Mouse (Mus musculus): Measurements from ENCODE around the gene Yrdc. TPM values are rescaled to one million over a fixed set of nuclear protein-coding genes. Genes with fewer than 3 reads are reported as not detected.

Yrdc gene
- polyA plus RNA-seq, 1 experiment from 2014 or later: 24.4 TPM

DNA sequence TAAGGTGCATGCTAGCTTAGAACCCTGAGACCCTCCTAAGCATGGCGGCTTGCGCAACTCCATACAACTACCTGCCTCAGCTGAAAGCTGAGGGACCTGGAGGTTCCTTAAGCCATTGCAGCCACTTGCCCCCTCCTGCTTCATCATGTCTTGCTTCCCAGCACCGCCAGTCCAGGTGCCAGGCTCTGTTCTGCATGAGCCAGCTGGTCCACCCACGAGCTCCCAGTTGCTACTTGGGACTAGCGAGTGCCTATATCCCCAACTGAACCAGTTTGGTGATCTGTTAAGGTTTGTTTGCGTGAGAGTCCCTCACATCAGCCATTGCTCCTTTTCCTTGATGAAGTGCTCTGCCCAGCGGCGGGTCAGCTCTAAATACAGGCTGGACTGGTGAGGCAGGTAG, 5.8 kb downstream of the Yrdc start:
- WGBS: 92% methylated on average over 8 of the region's 8 CpGs
- Histone ChIP-seq H3K27me3 (replicated peaks) (peaks cover 20% of the 10 kb centered on the region), H3K4me2 (no peak overlapping the region), H3K9me3 (replicated peaks) (no peaks in the 10 kb centered on the region), H3K4me3 (no peak overlapping the region), H3K9ac (no peak overlapping the region), H3K4me1 (replicated peaks) (peaks cover 17% of the 10 kb centered on the region), H3K36me3 (peaks cover 40% of the 10 kb centered on the region), H3K27ac (ENCODE audit: poor library complexity, severe bottlenecking) (no peak overlapping the region)
- ATAC-seq (ENCODE audit: insufficient number of reproducible peaks, low FRiP score): no peak

DNA sequence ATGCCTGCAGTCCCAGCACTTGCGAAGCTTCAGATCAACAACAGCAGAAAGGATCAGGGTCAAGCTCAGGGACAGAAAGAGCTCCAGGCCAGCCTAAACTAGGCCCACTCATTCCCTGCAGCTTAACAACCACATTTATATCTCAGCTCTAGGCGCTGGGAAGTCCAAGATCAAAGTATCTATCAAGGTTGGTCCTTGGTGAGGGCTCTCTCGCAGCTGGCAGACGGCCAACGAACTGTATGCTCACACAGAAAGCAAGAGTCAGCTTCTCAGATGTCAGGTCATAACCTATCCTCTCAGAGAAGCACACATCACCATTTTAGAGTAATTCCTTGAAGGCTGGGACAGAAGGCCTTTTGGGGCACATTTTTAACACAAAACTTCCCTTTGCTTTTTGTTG, 7.9 kb downstream of the Yrdc start:
- Histone ChIP-seq H3K36me3 (peaks cover 33% of the 10 kb centered on the region), H3K27ac (ENCODE audit: poor library complexity, severe bottlenecking) (no peak overlapping the region), H3K27me3 (replicated peaks) (peaks cover 41% of the 10 kb centered on the region), H3K4me2 (no peak overlapping the region), H3K4me1 (replicated peaks) (peaks cover 10% of the 10 kb centered on the region; the same call in 1 of the 2 replicates), H3K9ac (no peak overlapping the region), H3K4me3 (no peak overlapping the region), H3K9me3 (replicated peaks) (no peaks in the 10 kb centered on the region)
- 57% methylated on average over 5 of the region's 5 CpGs for WGBS
- ATAC-seq (ENCODE audit: insufficient number of reproducible peaks, low FRiP score): no peak

DNA sequence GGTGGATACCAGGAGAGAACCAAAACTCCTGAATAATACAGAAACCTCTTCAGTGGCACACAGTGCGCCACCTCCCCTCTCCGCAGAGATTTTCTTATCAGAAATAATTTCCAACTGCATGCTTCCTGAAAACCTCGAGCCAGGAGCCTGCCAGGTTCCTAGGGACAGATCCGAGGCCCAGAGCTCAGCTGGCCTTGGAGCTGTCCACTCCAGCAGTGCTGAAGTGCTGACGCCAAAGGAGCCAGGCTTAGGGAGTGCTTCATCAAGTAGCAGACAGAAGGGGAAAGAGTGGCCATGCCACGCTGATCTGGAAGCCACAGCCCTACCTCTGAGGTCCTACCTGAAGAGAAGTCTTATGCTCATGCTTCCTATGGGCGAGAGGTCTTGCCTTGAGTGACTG, 10.0 kb downstream of the Yrdc start:
- peaks cover 10% of the 10 kb centered on the region; the same call in 1 of the 2 replicates for H3K4me1 ChIP-seq (replicated peaks)
- H3K27me3 ChIP-seq (replicated peaks): peaks cover 50% of the 10 kb centered on the region
- no peak overlapping the region for H3K4me3 ChIP-seq
- H3K4me2 ChIP-seq: no peak overlapping the region
- peaks cover 15% of the 10 kb centered on the region for H3K36me3 ChIP-seq
- ATAC-seq (ENCODE audit: insufficient number of reproducible peaks, low FRiP score): 0 out of 2 replicates have a peak, but pooled peaks have one; percentile 15
- 4% methylated on average over 7 of the region's 7 CpGs for WGBS
- H3K9me3 ChIP-seq (replicated peaks): no peaks in the 10 kb centered on the region
- H3K27ac ChIP-seq (ENCODE audit: poor library complexity, severe bottlenecking): no peak overlapping the region
- no peak overlapping the region for H3K9ac ChIP-seq

DNA sequence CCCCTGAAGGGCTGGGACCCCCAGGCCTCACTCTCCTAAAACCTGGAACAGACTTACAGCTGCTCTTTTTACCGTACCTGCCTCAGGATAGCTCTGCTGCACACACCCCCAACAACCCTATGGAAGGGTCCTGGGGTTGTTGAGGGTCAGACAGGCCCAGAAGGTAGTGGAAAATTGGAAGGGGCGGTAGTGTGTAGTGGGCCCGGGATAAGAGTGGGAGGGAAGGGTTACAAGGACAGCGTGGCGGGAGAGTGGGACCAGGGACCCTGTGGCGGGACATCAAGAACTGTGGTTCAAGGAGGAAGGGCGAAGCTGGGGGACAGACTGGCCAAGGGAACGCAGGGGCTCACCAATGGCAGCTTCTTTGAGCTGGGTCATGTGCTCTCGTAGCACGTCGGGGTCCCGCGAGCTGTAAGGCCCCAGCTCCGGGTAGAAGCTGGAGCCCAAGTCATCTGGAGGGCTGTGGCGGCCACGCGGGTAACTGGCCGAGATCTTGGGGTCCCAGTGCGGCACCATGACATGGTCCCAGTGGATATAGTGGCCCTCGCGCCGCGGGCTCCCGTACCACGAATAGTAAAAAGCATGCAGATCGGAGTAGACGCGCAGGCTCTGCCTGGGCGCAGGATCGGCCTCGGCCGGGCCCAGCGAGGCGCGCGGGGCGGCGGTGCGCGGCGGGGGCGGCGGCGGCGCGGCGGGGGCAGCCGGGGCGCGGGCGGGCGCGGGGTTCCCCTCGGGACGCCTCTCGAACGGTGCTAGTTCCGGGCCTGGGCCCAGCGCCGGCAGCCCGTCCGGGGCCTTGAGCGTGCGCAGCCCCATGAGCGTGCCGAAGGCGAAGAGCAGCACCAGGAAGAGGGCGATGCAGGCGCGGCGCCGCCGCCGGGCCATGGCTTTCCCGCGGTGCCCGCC, 11.1 kb downstream of the Yrdc start, which contains the start of gene Maneal:
Gene Maneal, minus strand, starts transcription at position 889 of the 906 bp plus-strand sequence.
- H3K27me3 ChIP-seq (replicated peaks): peaks cover 50% of the 10 kb centered on the region
- H3K4me2 ChIP-seq: peak within 1 kb of the TSS; percentile 94
- H3K4me1 ChIP-seq (replicated peaks): peaks cover 10% of the 10 kb centered on the region; the same call in 1 of the 2 replicates
- H3K9ac ChIP-seq: 0 out of 2 replicates have a peak within 1 kb of the TSS, but pooled peaks have one; percentile 33
- ATAC-seq (ENCODE audit: insufficient number of reproducible peaks, low FRiP score): 0 out of 2 replicates have a peak, but pooled peaks have one; percentile 30
- H3K4me3 ChIP-seq: peak within 1 kb of the TSS; percentile 57
- no peak within 1 kb of the TSS for H3K27ac ChIP-seq (ENCODE audit: poor library complexity, severe bottlenecking)
- peaks cover 5% of the 10 kb centered on the region; the same call in 1 of the 2 replicates for H3K36me3 ChIP-seq
- H3K9me3 ChIP-seq (replicated peaks): no peaks in the 10 kb centered on the region
- WGBS: 4% methylated on average over 69 of the region's 77 CpGs

DNA sequence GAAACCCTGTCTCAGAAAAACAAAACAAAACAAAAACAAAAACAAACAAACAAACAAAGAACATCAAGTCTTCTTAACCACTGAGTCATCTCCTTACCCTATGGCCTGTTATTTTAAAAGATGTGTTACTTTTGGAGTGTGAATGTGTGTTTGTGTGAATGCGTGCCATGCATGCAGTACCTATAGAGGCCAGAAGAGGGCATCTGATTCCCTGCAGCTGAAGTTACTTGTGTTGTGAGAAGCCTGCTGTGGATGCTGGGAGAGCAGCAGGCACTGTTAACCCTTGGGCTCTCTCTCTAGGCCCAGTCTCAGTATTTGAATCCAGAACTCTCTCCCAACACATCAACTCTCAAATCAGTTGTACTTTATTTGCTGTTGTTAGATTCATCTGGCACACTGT, 22.2 kb downstream of the Yrdc start:
- no peak for ATAC-seq (ENCODE audit: insufficient number of reproducible peaks, low FRiP score)

DNA sequence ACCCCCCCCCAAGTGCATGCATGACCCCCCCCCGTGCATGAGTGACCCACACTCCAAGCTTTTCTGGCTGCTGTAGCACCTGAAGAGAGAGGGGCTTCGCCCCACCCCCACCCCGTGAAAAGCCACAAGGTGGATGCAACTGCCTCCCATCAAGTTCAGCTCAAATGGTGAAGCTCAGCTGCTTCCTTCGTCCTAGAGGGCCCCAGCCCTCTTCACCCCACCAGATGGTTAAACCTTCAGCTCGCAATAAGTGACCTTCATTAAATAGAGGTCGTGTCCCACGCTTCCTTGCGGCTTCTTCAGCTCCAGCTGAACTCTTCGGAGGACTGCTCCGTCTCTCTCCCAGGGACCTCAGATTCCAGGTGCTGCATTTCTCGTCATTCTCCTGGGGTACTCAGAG, 30.1 kb downstream of the Yrdc start, which contains the start of gene Epha10:
Gene Epha10, plus strand, starts transcription at position 301 of the 400 bp plus-strand sequence.
- 6% methylated on average over 11 of the region's 11 CpGs for WGBS
- H3K9me3 ChIP-seq (replicated peaks): peaks cover 6% of the 10 kb centered on the region; the same call in 1 of the 2 replicates
- H3K9ac ChIP-seq: no peak within 1 kb of the TSS
- H3K27ac ChIP-seq (ENCODE audit: poor library complexity, severe bottlenecking): no peak within 1 kb of the TSS
- peak within 1 kb of the TSS; percentile 29 for H3K4me3 ChIP-seq
- peaks cover 68% of the 10 kb centered on the region for H3K27me3 ChIP-seq (replicated peaks)
- no peak for ATAC-seq (ENCODE audit: insufficient number of reproducible peaks, low FRiP score)
- peaks cover 9% of the 10 kb centered on the region; the same call in 1 of the 2 replicates for H3K4me1 ChIP-seq (replicated peaks)
- peak within 1 kb of the TSS; percentile 65 for H3K4me2 ChIP-seq
- no peaks in the 10 kb centered on the region for H3K36me3 ChIP-seq

More for the DNA sequence above, 22.2 kb downstream of the Yrdc start:
- WGBS: 85% methylated on average over 1 of the region's 1 CpGs
- Histone ChIP-seq H3K36me3 (no peaks in the 10 kb centered on the region), H3K4me3 (no peak overlapping the region), H3K27ac (ENCODE audit: poor library complexity, severe bottlenecking) (no peak overlapping the region), H3K9ac (no peak overlapping the region), H3K4me1 (replicated peaks) (no peaks in the 10 kb centered on the region), H3K27me3 (replicated peaks) (peaks cover 8% of the 10 kb centered on the region), H3K4me2 (no peak overlapping the region), H3K9me3 (replicated peaks) (peaks cover 6% of the 10 kb centered on the region; the same call in 1 of the 2 replicates)

DNA sequence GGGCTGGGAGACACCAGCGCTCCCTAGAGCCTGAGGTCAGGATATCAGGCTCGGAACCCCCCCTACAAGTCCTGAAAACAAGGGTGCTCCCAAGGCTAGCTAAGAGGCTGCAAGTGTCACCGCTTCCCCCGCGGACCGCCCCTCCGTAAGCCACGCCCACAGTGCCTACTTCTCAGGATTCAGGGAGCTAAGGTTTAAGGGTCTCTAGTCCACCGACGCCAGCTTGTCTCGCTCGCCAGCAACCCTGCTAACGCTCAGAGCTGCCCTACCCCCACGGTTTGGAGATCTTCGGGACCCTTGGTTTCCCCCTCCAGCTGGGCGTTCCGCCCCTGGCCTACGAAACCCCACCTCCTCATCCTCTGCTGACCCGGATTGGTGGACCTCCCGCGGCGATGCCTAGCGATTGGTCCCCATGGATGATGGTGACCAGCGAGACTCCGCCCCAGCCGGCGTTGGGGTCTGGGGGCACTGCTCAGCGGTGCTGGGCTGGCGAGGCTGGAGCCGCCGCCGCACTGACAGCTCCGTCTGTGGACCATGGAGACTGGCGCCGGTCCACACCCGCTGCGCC, 30.9 kb downstream of the Yrdc start:
- ATAC-seq (ENCODE audit: insufficient number of reproducible peaks, low FRiP score): no peak; the same call in 1 of the 2 replicates

DNA sequence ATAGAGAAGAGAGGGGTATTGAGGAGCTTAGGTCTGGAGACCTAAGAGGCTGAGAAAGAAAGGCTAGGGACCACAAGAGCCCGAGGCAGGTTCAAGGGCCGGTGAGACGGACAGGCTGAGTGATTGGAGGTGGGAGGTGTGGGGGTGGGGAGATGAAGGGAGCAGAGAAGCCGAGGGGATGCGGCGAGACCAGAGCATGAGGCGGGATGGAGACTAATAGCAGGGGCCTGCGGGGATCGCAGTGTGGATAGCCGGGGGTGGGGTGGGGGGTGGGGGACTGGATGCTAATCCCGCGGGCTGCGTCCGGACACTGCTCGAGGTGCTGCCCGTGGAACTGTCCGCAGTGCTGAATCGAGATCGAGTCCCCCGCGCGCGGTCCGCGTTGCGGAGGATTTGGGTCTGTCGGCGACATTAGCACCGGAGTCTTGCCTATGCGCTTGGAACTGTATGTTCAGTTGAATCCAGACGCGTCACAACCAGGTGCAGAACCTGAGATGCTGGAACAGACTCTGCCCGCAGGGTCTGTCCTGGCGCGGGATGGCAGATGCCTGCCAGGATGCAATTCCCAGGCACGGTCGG, 31.8 kb downstream of the Yrdc start:
- Histone ChIP-seq H3K9me3 (replicated peaks) (peaks cover 6% of the 10 kb centered on the region; the same call in 1 of the 2 replicates), H3K36me3 (no peaks in the 10 kb centered on the region), H3K4me3 (0 out of 2 replicates have a peak overlapping the region, but pooled peaks have one; percentile 29), H3K4me1 (replicated peaks) (peaks cover 9% of the 10 kb centered on the region; the same call in 1 of the 2 replicates), H3K27me3 (replicated peaks) (peaks cover 84% of the 10 kb centered on the region), H3K4me2 (peak overlapping the region; percentile 65), H3K9ac (no peak overlapping the region), H3K27ac (ENCODE audit: poor library complexity, severe bottlenecking) (no peak overlapping the region)
- no peak for ATAC-seq (ENCODE audit: insufficient number of reproducible peaks, low FRiP score)
- under 1% methylated on average over 37 of the region's 37 CpGs for WGBS

More for the DNA sequence above, 30.9 kb downstream of the Yrdc start:
- H3K27ac ChIP-seq (ENCODE audit: poor library complexity, severe bottlenecking): no peak overlapping the region
- peak overlapping the region; percentile 65 for H3K4me2 ChIP-seq
- WGBS: under 1% methylated on average over 37 of the region's 37 CpGs
- H3K4me1 ChIP-seq (replicated peaks): peaks cover 9% of the 10 kb centered on the region; the same call in 1 of the 2 replicates
- H3K4me3 ChIP-seq: peak overlapping the region; percentile 29
- H3K36me3 ChIP-seq: no peaks in the 10 kb centered on the region
- peaks cover 76% of the 10 kb centered on the region for H3K27me3 ChIP-seq (replicated peaks)
- no peak overlapping the region for H3K9ac ChIP-seq
- peaks cover 6% of the 10 kb centered on the region; the same call in 1 of the 2 replicates for H3K9me3 ChIP-seq (replicated peaks)

DNA sequence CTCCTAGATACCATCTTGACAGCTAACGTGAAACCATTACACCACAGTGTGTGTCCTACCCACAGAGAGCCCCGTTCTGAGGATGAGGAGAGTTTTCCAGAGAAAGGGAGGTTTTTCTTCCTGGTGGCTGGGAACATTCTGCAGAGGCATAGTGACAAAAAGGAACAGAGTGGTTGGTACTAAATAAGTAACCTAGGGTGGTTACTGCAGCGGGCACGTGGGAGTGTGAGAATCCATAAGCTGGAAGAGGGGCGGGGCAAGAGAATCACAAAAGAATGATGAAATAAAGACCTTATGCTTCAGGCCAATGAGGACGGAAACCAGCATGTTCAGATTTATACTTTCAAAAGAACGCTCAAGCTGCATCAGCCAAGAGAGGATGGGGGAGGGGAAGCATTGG, 38.2 kb downstream of the Yrdc start:
- ATAC-seq (ENCODE audit: insufficient number of reproducible peaks, low FRiP score): no peak
- no peaks in the 10 kb centered on the region for H3K9me3 ChIP-seq (replicated peaks)
- no peak overlapping the region for H3K4me3 ChIP-seq
- no peak overlapping the region for H3K4me2 ChIP-seq
- H3K4me1 ChIP-seq (replicated peaks): no peaks in the 10 kb centered on the region
- no peak overlapping the region for H3K9ac ChIP-seq
- WGBS: 68% methylated on average over 7 of the region's 7 CpGs
- H3K27ac ChIP-seq (ENCODE audit: poor library complexity, severe bottlenecking): no peak overlapping the region
- no peaks in the 10 kb centered on the region for H3K36me3 ChIP-seq
- H3K27me3 ChIP-seq (replicated peaks): peaks cover 93% of the 10 kb centered on the region

DNA sequence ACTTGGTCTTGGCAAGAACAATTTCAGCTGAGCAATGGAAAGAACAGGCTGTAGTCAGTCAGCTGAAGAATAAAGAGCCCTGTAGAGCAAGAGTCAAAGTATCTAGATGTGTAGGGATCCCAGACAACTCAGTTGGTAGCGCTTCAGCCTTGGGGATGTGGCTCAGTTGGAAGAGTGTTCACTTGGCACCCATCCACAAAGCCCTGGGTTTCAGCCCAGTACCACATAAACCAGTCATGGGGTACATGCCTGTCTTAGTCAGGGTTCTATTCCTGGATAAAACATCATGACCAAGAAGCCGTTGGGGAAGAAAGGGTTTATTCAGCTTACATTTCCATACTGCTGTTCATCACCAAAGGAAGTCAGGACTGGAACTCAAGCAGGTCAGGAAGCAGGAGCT, 39.5 kb downstream of the Yrdc start:
- peaks cover 94% of the 10 kb centered on the region for H3K27me3 ChIP-seq (replicated peaks)
- 78% methylated on average over 2 of the region's 2 CpGs for WGBS
- H3K4me1 ChIP-seq (replicated peaks): peaks cover 6% of the 10 kb centered on the region
- H3K4me3 ChIP-seq: no peak overlapping the region
- H3K27ac ChIP-seq (ENCODE audit: poor library complexity, severe bottlenecking): no peak overlapping the region
- no peaks in the 10 kb centered on the region for H3K36me3 ChIP-seq
- no peak overlapping the region for H3K4me2 ChIP-seq
- no peak overlapping the region for H3K9ac ChIP-seq
- no peaks in the 10 kb centered on the region for H3K9me3 ChIP-seq (replicated peaks)
- no peak for ATAC-seq (ENCODE audit: insufficient number of reproducible peaks, low FRiP score)
